Mouse (Mus musculus) embryonic facial prominence, embryonic 11.5 days (tissue): ENCODE data around the gene Aatf. TPM values are rescaled to one million over a fixed set of nuclear protein-coding genes. Genes with fewer than 3 reads are reported as not detected.

Experiments used
- ATAC-seq: fragments of 200-750 bp; cut with Nextera tagmentation; replicated peaks from 2 replicates; pipeline ENCODE4 v1.8.0; 2017; ENCODE audit warnings: low read depth; ENCODE audit not compliant: insufficient number of reproducible peaks, low FRiP score, low TSS enrichment
- DNase-seq: peaks from one replicate; pipeline ENCODE4 v3.0.0-alpha.2; 2015; ENCODE audit warnings: low spot score
- H3K27ac ChIP-seq: fragments of 300-500 bp; sonication (generic); replicated peaks from 2 replicates; pipeline ENCODE4 v1.5.1; 2014; ENCODE audit warnings: mild to moderate bottlenecking, low read depth, low read length, control low read depth
- H3K27me3 ChIP-seq: fragments of 300-500 bp; sonication (generic); 2 replicates; pipeline ENCODE4 v1.6.1; 2014; ENCODE audit warnings: mild to moderate bottlenecking, low read length, moderate library complexity, mixed read lengths; ENCODE audit not compliant: control insufficient read depth, insufficient read depth
- H3K36me3 ChIP-seq: fragments of 300-500 bp; sonication (generic); replicated peaks from 2 replicates; pipeline ENCODE4 v1.6.1; 2014; ENCODE audit warnings: low read depth, mild to moderate bottlenecking, low read length, moderate library complexity, mixed read lengths; ENCODE audit not compliant: control insufficient read depth, insufficient read depth
- H3K4me1 ChIP-seq: fragments of 300-500 bp; sonication (generic); 2 replicates; pipeline ENCODE4 v1.6.1; 2014; ENCODE audit warnings: low read length, mixed read lengths; ENCODE audit not compliant: control insufficient read depth, insufficient read depth
- H3K4me2 ChIP-seq: fragments of 300-500 bp; sonication (generic); 2 replicates; pipeline ENCODE4 v1.6.1; 2014; ENCODE audit warnings: low read depth, mild to moderate bottlenecking, control low read depth, low read length, moderate library complexity
- H3K4me3 ChIP-seq: fragments of 300-500 bp; sonication (generic); 2 replicates; pipeline ENCODE4 v1.5.1; 2014; ENCODE audit warnings: low read depth, low read length, control low read depth
- H3K9ac ChIP-seq: fragments of 300-500 bp; sonication (generic); replicated peaks from 2 replicates; pipeline ENCODE4 v1.6.1; 2014; ENCODE audit warnings: mild to moderate bottlenecking, control low read depth, low read length
- H3K9me3 ChIP-seq: fragments of 300-500 bp; sonication (generic); replicated peaks from 2 replicates; pipeline ENCODE4 v1.6.1; 2016; ENCODE audit warnings: mild to moderate bottlenecking, low read length, inconsistent platforms, mixed read lengths; ENCODE audit not compliant: control insufficient read depth
- WGBS: fragments of 180-500 bp; shearing (Covaris S2); extraction: QIAGEN DNeasy Blood & Tissue Kit; methylation state at CpG from one replicate; pipeline ENCODE4 v1.1.7; 2014; 5-methylcytosine and 5-hydroxymethylcytosine counted together
- polyA plus RNA-seq: library from polyadenylated mRNA; unstranded; fragments of >200 nt; fragmentation: Nextera tagmentation; extraction: Ambion mirVana; gene quantifications from 2 replicates; pipeline ENCODE4 v1.2.1, GENCODE M21; 2014

Aatf gene
- polyA plus RNA-seq, 1 experiment from 2014 or later = 56.6 TPM

DNA sequence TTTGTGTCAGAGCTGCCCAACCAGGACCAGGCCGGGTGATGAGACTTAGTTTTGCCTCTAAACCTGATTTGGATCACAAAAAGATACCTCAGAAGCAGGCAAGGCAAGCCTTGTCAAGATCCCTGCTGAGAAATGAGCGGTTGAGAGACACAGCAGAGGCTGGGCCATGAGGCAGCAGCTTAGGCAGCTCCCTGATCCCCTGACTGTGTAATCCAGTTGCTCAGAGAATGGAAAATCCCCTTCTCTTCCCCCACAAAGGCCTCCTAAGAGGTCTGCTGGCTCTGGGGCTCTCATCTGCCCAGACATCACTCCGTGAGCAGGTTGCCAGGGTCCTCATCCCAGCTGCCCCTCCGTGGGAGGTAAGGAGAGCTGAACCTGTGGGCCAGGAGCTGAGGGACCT is 26.7 kb upstream of the Aatf start:
- H3K4me1 ChIP-seq = no peaks in the 10 kb centered on the region
- no peak for ATAC-seq
- WGBS = 12% methylated on average over 4 of the region's 4 CpGs
- no peak overlapping the region for H3K4me2 ChIP-seq
- no peaks in the 10 kb centered on the region; the same call in 1 of the 2 replicates for H3K27me3 ChIP-seq
- no peak overlapping the region for H3K4me3 ChIP-seq
- no peaks in the 10 kb centered on the region for H3K36me3 ChIP-seq
- no peak overlapping the region for H3K27ac ChIP-seq
- no peak overlapping the region for H3K9ac ChIP-seq
- no peaks in the 10 kb centered on the region for H3K9me3 ChIP-seq
- DNase-seq = no peak

DNA sequence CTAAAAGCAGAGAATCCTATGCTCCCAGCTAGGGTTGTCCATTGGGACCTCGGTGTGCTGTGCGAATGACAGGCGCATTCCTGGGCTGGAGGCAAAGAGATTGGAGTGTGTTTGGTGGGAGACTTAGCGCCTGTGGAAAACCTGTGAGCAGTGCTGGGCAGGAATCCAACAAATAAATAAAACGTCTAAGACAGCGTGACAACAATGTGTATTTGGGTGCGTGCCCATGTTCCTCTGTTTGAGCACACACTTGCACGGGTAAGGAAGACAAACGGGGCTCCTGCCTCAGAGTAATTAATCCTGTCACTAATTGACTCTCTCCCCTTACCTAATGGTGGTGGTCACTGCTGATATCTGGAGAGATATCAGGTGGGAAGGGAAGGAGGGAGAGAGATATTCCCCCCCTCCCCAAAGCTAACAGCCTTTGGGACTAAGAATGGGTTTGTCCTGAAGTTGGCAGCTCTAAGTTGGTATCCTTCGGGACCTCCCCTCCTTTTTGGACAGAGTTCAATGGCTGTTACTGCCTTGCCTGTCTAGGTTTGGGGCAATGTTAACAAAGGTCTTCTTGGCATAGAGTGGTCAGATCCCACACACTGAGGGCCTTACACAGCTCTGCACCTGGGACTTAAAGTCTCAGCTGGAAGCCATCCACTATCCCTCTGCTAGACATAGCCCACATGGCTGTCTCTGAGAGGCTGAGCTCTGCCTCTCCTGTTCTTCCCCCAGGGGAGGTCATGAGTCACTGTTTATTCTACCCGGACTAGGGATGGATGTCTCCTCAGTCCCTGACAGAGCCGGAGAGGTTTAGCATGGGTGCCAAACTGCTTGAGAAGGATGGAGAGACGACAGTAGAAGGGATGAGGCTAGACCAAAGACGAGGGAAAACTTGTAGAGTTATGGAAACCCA is 16.7 kb upstream of the Aatf start:
- 9% methylated on average over 14 of the region's 14 CpGs for WGBS

DNA sequence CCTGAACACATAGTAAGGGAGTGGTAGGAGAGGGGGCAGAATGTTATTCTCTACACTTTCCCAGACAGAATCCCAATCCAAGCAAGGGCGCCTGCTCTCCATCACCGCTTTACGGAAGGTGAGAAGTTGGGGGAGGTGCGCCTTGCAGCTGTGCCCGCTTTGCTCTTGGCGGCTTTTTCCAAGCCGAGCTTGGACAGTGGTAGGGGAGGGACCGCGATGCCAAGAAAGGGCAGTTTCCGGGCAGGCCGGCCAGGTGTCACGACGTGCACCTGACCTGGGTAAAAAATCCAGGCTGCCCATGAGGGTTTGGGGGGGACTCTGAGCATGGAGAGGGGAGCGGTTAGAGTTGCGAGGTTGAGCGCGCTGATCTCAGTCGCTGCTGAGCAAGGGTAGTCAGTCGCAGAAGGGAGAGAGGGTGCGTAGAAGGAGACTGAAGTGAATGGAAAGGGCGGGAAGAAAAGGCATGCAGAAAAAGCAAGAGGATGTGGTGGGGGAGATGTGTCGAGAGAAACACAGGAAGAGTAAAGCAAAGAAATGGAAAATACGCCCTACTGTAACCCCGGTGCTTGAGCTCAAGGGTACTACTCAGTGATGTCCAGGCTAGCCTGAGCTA is 15.9 kb upstream of the Aatf start:
- Histone ChIP-seq H3K27me3 (peaks cover 69% of the 10 kb centered on the region), H3K27ac (no peak overlapping the region), H3K36me3 (no peaks in the 10 kb centered on the region), H3K4me1 (peaks cover 4% of the 10 kb centered on the region), H3K9ac (no peak overlapping the region), H3K9me3 (no peaks in the 10 kb centered on the region), H3K4me3 (no peak overlapping the region), H3K4me2 (peak overlapping the region; percentile 22; the same call in 1 of the 2 replicates)
- DNase-seq (peak; percentile 18), ATAC-seq (no peak)
- WGBS = 1% methylated on average over 24 of the region's 24 CpGs

More for the DNA sequence above, 16.7 kb upstream of the Aatf start:
- ATAC-seq (no peak), DNase-seq (no peak)
- H3K9ac ChIP-seq = no peak overlapping the region
- H3K4me1 ChIP-seq = peaks cover 4% of the 10 kb centered on the region
- H3K4me2 ChIP-seq = no peak overlapping the region
- no peak overlapping the region for H3K27ac ChIP-seq
- peaks cover 64% of the 10 kb centered on the region for H3K27me3 ChIP-seq
- H3K36me3 ChIP-seq = no peaks in the 10 kb centered on the region
- H3K4me3 ChIP-seq = no peak overlapping the region
- no peaks in the 10 kb centered on the region for H3K9me3 ChIP-seq

DNA sequence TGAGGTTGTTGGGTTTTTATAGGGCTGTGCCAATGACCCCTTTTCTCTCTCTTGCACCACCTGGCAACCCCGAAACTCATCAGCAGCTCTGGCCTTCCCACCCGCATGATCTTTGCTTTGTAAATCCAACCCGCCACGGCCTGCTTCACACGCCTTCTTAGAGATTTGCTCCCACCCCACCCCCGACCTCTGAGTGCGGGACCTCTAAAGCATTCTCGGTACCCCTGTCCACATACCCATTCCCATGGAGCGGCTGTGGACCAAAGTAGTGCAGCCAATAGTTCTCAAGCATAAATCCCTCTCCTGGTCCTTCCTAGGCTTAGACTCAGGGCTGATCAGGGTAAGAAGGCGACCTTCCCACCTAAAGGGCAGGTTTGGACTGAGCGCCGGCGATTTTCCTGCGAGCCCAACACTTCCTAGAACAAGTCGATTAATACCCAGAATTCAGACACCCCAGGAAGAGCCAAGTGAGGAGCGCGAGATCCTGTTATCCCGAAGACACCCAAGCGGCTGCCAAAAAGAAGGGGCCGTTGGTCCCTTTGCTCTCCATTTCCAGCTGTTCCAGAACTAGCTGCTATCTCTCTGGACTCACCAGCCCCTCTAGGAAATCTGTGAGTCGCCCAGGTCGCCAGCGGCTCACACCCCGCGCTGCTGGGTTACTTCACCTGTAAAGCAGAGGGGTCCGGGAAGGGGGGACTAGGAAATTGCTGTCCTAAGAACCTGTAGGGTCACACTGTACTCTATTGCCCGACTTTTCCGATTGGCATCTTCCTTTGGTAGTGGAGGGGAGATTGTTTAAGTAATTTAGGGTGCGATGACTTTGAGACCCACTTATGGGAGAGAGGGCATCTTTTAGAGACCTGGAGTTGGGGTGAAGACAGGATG is 13.9 kb upstream of the Aatf start:
- Histone ChIP-seq H3K4me3 (no peak overlapping the region), H3K4me2 (no peak overlapping the region), H3K9ac (no peak overlapping the region), H3K9me3 (no peaks in the 10 kb centered on the region), H3K4me1 (peaks cover 7% of the 10 kb centered on the region), H3K27ac (no peak overlapping the region), H3K27me3 (peaks cover 81% of the 10 kb centered on the region), H3K36me3 (no peaks in the 10 kb centered on the region)
- DNase-seq (no peak), ATAC-seq (no peak)
- under 1% methylated on average over 29 of the region's 29 CpGs for WGBS

DNA sequence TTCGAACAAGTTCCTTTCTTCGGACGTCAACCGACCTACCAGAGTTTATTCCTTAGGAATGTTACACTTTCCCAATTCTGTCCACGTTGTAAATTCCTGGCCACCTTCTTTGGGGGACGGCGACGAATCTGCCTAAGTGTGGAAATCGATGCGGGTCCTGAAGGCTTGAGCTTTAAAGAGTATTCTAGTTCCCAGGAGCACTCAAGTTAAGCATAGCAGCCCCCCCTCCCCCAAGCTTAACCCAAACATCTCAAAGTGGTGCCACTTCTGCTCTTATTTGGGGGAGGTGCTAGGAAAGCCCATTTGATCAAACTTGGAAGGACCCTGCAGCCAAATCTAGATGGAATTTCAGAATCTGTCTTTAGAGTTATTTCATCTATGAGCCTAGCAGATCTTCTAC is 13.1 kb upstream of the Aatf start:
- Histone ChIP-seq H3K27ac (no peak overlapping the region), H3K9me3 (no peaks in the 10 kb centered on the region), H3K4me3 (peak overlapping the region; percentile 49), H3K4me1 (peaks cover 7% of the 10 kb centered on the region), H3K9ac (no peak overlapping the region), H3K36me3 (no peaks in the 10 kb centered on the region), H3K27me3 (peaks cover 83% of the 10 kb centered on the region), H3K4me2 (peak overlapping the region; percentile 88)
- WGBS = under 1% methylated on average over 10 of the region's 10 CpGs
- DNase-seq (peak; percentile 17), ATAC-seq (no peak)

DNA sequence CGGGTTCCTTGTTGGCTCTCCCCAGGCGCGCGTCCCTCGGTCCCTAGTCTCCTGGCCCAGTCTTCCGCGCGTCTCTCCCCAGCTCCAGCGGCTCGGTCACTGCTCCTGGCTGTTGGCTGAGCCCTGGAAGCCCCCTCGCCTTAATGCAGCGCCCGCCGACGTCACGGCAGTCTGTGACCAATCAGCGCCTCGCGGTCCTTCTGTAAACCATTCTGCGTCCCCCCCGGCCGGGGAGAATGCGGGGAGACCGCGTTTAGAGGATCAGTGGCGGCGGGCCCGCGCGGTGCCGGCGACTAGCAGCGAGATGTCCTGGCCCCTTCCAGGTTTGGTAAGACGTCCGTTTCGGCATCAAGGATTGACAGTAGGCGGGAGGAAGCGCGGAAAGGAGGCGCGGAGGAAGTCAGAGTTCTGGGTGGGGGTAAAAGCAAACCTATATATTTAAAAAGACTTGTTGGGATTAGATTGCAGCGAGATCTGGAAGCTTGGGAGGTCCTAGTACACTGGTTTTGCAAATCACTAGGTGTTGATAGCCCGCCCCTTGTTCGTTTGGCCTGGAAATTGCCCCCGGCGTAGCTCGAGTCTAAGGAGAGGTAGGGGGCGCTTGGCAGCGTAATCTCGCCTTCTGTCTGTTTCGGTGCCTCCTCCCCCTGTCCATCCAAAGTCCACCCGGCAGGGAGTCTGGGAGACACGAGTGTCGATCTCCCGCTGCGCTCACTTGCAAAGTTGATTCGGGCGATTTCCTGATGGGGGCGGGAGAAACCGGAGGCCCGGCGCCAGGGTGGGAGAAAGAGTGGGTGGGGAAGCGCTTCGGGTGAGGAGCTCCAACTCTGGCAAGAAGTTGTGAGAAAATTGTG is 12.3 kb upstream of the Aatf start, which contains the start of gene Lhx1:
Gene Lhx1 (minus strand): TSS at position 115 of the 854 bp plus-strand sequence.
- H3K27ac ChIP-seq = no peak within 1 kb of the TSS
- DNase-seq (peak; percentile 78), ATAC-seq (peak; percentile 79)
- WGBS = under 1% methylated on average over 64 of the region's 64 CpGs
- no peaks in the 10 kb centered on the region for H3K9me3 ChIP-seq
- peaks cover 7% of the 10 kb centered on the region for H3K4me1 ChIP-seq
- peak within 1 kb of the TSS; percentile 49 for H3K4me3 ChIP-seq
- peak within 1 kb of the TSS; percentile 88 for H3K4me2 ChIP-seq
- no peak within 1 kb of the TSS; the same call in 1 of the 2 replicates for H3K9ac ChIP-seq
- no peaks in the 10 kb centered on the region for H3K36me3 ChIP-seq
- H3K27me3 ChIP-seq = peaks cover 84% of the 10 kb centered on the region
